Mouse (Mus musculus) kidney, embryonic 14.5 days (tissue): ENCODE results near the gene Lhb. TPM values are rescaled to one million over a fixed set of nuclear protein-coding genes. Genes with fewer than 3 reads are reported as not detected.
"Not testable (repeated sequence)": the region's sequence is repeated elsewhere in the genome, so short reads cannot be mapped to it uniquely, and the experiment has no call there.

Source experiments
- ATAC-seq: fragments of 200-750 bp; cut with Nextera tagmentation; 2 replicates; pipeline ENCODE4 v1.8.0; 2017; ENCODE audit warnings: moderate number of reproducible peaks, mild to moderate bottlenecking, moderate TSS enrichment, moderate library complexity; ENCODE audit not compliant: low FRiP score, low TSS enrichment
- H3K27ac ChIP-seq: fragments of 300-500 bp; sonication (generic); 2 replicates; pipeline ENCODE4 v1.5.1; 2014; ENCODE audit warnings: low read depth, mild to moderate bottlenecking, low read length, moderate library complexity, mixed read lengths
- H3K27me3 ChIP-seq: fragments of 300-500 bp; sonication (generic); 2 replicates; pipeline ENCODE4 v1.6.1; 2014; ENCODE audit warnings: mild to moderate bottlenecking, low read length; ENCODE audit not compliant: control insufficient read depth, insufficient read depth
- H3K36me3 ChIP-seq: fragments of 300-500 bp; sonication (generic); 2 replicates; pipeline ENCODE4 v1.6.1; 2014; ENCODE audit warnings: low read length, mixed read lengths; ENCODE audit not compliant: control insufficient read depth, insufficient read depth
- H3K4me1 ChIP-seq: fragments of 300-500 bp; sonication (generic); 2 replicates; pipeline ENCODE4 v1.6.1; 2014; ENCODE audit warnings: low read length, mixed read lengths; ENCODE audit not compliant: control insufficient read depth, insufficient read depth
- H3K4me2 ChIP-seq: fragments of 300-500 bp; sonication (generic); replicated peaks from 2 replicates; pipeline ENCODE4 v1.6.1; 2014; ENCODE audit warnings: low read depth, mild to moderate bottlenecking, low read length
- H3K4me3 ChIP-seq: fragments of 300-500 bp; sonication (generic); 2 replicates; pipeline ENCODE4 v1.5.1; 2014; ENCODE audit warnings: mild to moderate bottlenecking, low read length
- H3K9ac ChIP-seq: fragments of 300-500 bp; sonication (generic); 2 replicates; pipeline ENCODE4 v1.6.1; 2014; ENCODE audit warnings: low read depth, mild to moderate bottlenecking, low read length, moderate library complexity
- H3K9me3 ChIP-seq: fragments of 300-500 bp; sonication (generic); 2 replicates; pipeline ENCODE4 v1.6.1; 2016; ENCODE audit warnings: low read length; ENCODE audit not compliant: control insufficient read depth
- WGBS: fragments of 180-500 bp; shearing (Covaris S2); extraction: QIAGEN DNeasy Blood & Tissue Kit; methylation state at CpG from one replicate; pipeline ENCODE4 v1.1.7; 2014; 5-methylcytosine and 5-hydroxymethylcytosine counted together
- polyA plus RNA-seq: library from polyadenylated mRNA; unstranded; fragments of >200 nt; fragmentation: Nextera tagmentation; extraction: Ambion mirVana; gene quantifications from 2 replicates; pipeline ENCODE4 v1.2.1, GENCODE M21; 2014

Gene Lhb
- polyA plus RNA-seq, 1 experiment from 2014 or later: not detected

DNA sequence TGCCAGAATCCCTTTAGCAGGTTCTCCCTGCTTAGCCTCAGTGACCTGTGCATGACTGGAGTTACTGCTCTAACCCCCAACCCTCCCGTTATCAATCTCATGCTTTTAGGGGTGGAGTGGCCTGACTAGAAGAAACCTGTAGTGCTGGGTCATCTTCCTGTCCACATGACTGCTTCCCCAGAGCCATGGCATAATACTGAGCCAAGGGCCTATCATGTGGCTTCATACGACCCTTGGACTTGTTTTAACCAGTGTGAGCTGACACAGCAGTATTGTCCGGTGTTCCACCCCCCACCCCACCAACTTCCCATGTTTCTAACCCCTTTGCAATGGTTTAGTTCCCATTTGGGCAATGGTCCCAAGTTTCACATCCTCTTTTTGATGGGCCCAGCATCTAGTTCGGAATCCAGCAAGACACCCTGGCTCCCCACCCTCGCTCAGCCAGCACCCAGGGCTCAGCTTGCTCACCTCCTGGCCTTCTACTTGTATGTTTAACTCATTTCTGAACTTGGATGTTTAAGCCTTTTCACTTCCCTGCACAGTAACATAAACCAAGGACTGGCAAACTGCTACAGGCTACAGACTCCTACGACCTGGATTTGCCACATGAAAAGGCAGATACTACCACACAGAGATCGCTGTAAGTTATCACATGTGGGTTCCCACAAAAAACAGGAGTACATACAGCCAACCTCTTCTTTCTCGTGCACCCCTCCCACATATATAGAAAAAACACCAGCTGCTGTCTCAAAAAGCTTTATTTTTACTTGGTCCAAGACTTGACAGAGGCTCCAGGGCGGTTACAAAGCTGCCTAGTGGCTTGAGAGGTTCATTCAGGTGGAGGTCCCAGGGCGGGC is 36.8 kb downstream of the Lhb start:
- Histone ChIP-seq H3K4me3 (peak overlapping the region; percentile 76), H3K9me3 (no peaks in the 10 kb centered on the region), H3K27me3 (no peaks in the 10 kb centered on the region), H3K27ac (peak overlapping the region; percentile 6; the same call in 1 of the 2 replicates), H3K4me1 (peaks cover 27% of the 10 kb centered on the region), H3K4me2 (peak overlapping the region; percentile 89), H3K36me3 (peaks cover 46% of the 10 kb centered on the region), H3K9ac (peak overlapping the region; percentile 83; the same call in 1 of the 2 replicates)
- 55% methylated on average over 10 of the region's 10 CpGs for WGBS
- ATAC-seq: no peak

DNA sequence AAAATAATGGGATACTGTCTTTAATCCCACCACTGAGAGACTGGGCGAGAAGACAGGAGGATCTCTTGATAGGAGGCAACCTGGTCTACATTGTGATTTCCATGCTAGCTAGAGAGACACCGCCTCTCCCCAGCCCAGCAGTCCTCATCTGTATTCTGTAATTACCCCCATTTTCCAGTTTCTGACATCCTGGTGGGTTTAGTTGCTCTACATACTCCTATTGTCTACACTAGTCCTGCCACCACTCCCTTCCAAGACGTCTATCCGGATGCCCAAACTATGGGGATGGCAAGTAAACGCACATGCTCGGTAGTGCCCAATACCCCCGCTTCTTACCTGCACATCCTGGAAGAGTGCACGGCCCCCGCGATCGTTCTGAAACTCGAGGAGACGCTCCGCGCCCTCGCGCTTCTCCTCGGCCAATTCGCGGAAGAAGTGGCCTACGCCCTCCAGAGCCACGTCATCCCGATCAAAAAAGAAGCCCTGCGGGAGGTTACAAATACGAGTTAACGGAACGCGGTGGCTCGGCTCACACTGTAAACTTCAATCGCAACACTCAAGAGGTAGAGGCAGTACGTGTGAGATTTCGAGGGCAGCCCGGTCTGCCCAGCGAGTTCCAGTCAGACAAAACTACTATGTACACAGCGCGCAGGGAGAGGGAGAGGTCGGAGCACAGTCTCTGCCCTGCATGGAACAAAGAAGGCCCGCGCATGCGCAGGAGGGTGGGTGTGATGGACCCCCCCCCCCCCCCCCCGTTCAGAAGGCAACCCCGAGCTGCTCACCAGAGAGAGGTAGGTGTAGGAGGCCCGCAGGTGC is 38.3 kb downstream of the Lhb start:
- Histone ChIP-seq H3K36me3 (peaks cover 49% of the 10 kb centered on the region), H3K9ac (peak overlapping the region; percentile 83), H3K27ac (peak overlapping the region; percentile 78), H3K4me3 (peak overlapping the region; percentile 76), H3K27me3 (no peaks in the 10 kb centered on the region), H3K9me3 (no peaks in the 10 kb centered on the region), H3K4me2 (peak overlapping the region; percentile 89), H3K4me1 (peaks cover 27% of the 10 kb centered on the region)
- peak; percentile 58 for ATAC-seq
- WGBS: under 1% methylated on average over 41 of the region's 43 CpGs

DNA sequence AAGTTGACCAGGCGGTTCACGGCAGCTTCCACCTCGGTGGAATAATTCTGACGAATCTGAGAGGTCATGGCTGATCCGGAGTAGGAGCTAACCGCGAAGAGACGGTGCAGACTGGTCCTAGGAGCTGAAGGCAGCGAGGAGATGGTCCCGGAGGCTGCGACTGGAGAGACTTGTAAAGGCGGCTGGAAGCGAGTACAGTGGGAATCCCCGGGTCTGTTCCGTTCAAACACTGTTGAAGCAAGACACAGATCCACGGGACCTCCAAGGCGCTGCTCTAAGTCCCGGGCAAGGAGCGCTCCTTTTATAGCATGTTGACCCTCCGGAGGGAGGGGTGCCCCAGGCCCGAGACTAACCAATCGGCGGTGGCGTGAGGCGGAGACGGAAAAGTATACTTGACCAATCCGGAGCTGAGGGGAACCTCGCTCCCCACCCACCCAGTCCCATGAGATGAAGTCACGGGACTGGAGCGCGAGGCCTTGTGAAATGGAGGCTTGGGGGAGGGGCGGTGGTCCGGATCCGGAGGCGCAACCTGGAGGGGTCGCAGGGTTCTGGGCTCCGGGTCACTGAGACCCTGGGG is 39.0 kb downstream of the Lhb start, which contains the start of gene Ftl1:
Gene Ftl1 (minus strand): TSS at position 321 of the 577 bp plus-strand sequence.
- peak within 1 kb of the TSS; percentile 83 for H3K9ac ChIP-seq
- H3K4me3 ChIP-seq: peak within 1 kb of the TSS; percentile 76
- WGBS: under 1% methylated on average over 27 of the region's 37 CpGs
- H3K27me3 ChIP-seq, H3K9me3 ChIP-seq: not testable (repeated sequence)
- peaks cover 45% of the 10 kb centered on the region for H3K36me3 ChIP-seq
- peaks cover 27% of the 10 kb centered on the region for H3K4me1 ChIP-seq
- H3K27ac ChIP-seq: peak within 1 kb of the TSS; percentile 88
- peak; percentile 97 for ATAC-seq
- H3K4me2 ChIP-seq: peak within 1 kb of the TSS; percentile 89

DNA sequence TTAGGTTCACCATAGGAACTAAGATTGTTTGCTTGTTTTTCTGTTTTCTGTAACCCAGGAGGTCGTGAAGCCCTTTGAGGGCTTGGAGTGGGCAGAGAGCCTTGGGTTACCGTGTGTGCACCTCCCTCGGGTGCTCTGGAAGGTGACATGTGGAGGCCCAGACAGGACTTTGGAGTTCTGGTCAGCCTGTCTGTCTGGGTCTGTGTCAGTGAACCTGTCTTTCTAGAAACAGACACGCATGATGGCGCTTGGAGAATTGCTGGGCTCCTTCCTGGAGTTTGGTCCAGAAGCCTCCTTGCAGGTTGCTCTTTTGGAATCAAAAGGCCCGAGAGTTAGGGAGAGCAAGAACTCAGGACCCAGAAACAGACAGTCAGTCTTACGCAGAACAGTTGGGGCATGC is 39.8 kb downstream of the Lhb start:
- ATAC-seq: peak; percentile 0; the same call in 1 of the 2 replicates
- H3K27ac ChIP-seq: peak overlapping the region; percentile 88

DNA sequence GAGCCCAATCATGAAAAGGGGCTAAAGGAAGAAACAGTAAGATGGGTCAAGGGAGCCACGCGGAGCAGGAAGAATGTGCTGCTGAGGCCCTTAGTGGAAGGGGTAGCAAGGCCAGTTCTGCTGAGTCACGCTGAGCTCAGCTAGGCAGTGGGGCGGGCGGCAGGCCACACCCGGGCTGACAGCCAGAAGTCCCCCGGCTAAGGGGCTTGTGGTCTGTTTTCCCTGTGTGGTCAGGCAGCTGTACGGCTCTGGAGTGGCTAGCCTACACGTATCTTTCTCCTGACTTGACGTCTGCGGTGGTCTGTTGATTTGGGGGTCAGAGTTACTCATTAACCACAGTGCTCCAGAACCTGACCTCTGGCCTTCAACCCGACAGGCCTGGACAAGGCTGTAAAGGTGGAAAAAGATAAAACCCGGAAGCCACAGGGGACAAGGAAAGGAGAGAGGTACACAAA is 40.3 kb downstream of the Lhb start:
- H3K27ac ChIP-seq: peak overlapping the region; percentile 88
- peak overlapping the region; percentile 53; the same call in 1 of the 2 replicates for H3K4me2 ChIP-seq
- 20% methylated on average over 13 of the region's 13 CpGs for WGBS
- no peaks in the 10 kb centered on the region for H3K27me3 ChIP-seq
- no peaks in the 10 kb centered on the region for H3K9me3 ChIP-seq
- peaks cover 45% of the 10 kb centered on the region for H3K36me3 ChIP-seq
- H3K4me1 ChIP-seq: peaks cover 34% of the 10 kb centered on the region
- ATAC-seq: peak; percentile 2; the same call in 1 of the 2 replicates
- H3K4me3 ChIP-seq: peak overlapping the region; percentile 76; the same call in 1 of the 2 replicates
- peak overlapping the region; percentile 83; the same call in 1 of the 2 replicates for H3K9ac ChIP-seq

More for the DNA sequence above, 39.8 kb downstream of the Lhb start:
- Histone ChIP-seq H3K4me3 (peak overlapping the region; percentile 76; the same call in 1 of the 2 replicates), H3K4me2 (peak overlapping the region; percentile 53), H3K36me3 (peaks cover 45% of the 10 kb centered on the region), H3K27me3 (no peaks in the 10 kb centered on the region), H3K9ac (peak overlapping the region; percentile 83; the same call in 1 of the 2 replicates), H3K4me1 (peaks cover 29% of the 10 kb centered on the region), H3K9me3 (no peaks in the 10 kb centered on the region)
- WGBS: 68% methylated on average over 7 of the region's 7 CpGs

DNA sequence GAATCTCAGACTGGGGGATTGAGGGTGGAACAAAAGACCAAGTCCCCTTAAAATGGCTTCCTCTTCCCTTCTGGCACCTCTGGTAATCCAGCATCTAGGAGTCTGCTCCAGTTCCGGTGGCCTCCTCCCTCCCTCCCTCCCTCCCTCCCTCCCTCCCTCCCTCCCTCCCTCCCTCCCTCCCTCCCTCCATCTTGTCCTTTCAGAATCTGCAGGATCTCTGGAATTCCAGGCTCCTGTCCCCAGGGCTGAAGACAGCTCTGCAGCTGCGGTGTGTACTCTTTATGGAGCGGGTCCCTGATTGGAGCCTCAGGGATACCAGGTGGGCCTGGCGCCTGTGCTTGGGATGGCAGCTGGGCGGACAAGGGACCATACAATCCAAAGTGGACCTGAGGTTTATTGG is 40.7 kb downstream of the Lhb start:
- H3K4me2 ChIP-seq: no peak overlapping the region
- H3K4me1 ChIP-seq: peaks cover 36% of the 10 kb centered on the region
- H3K4me3 ChIP-seq: no peak overlapping the region

DNA sequence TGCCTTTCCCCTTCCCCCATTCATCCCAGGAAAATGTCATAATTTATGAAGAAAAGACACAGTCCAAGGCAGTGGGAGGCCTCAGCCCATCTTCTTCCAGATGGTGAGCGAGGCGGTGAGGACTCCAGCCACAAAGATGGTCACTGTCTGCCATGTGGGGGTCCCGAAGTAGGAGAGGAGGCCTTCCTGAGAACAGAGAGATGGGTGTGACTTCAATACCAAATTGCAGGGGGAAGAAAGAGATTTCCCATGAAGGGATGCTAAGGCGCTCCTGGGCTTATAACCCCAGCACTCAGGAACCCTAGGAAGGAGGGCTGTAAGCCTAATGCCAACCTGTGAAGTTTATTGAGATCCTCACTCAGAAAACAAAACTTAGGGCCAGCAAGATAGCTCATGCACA is 41.2 kb downstream of the Lhb start:
- WGBS: 89% methylated on average over 4 of the region's 4 CpGs
- Histone ChIP-seq H3K4me2 (no peak overlapping the region), H3K4me3 (no peak overlapping the region), H3K27me3 (no peaks in the 10 kb centered on the region), H3K9me3 (no peaks in the 10 kb centered on the region), H3K27ac (peak overlapping the region; percentile 65; the same call in 1 of the 2 replicates), H3K36me3 (peaks cover 45% of the 10 kb centered on the region), H3K9ac (no peak overlapping the region), H3K4me1 (peaks cover 36% of the 10 kb centered on the region)
- no peak for ATAC-seq

More for the DNA sequence above, 40.7 kb downstream of the Lhb start:
- WGBS: 65% methylated on average over 5 of the region's 5 CpGs
- Histone ChIP-seq H3K9ac (0 out of 2 replicates have a peak overlapping the region, but pooled peaks have one; percentile 83), H3K36me3 (peaks cover 45% of the 10 kb centered on the region), H3K9me3 (no peaks in the 10 kb centered on the region), H3K27me3 (no peaks in the 10 kb centered on the region), H3K27ac (peak overlapping the region; percentile 88; the same call in 1 of the 2 replicates)
- no peak for ATAC-seq

DNA sequence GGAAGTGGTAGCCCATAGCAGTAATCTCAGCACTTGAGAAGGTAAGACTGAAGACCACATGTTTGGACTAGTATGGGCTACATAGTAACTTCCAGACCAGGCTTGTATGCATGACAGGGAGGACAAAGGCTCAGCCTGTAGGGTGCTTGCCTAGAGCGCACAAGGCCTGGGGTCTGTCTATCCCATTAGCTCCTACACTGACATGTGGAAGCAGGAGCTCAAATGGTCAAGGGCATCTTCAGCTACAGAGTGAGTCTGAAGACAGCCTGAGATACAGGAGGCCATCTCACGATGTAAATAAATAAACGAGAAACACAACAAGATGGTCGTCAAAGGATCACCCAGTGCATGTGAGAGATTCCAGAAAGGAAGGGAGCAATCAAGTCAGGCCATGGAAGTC is 41.7 kb downstream of the Lhb start:
- Histone ChIP-seq H3K9ac (no peak overlapping the region), H3K36me3 (peaks cover 41% of the 10 kb centered on the region), H3K4me1 (peaks cover 33% of the 10 kb centered on the region), H3K4me3 (no peak overlapping the region), H3K27me3 (no peaks in the 10 kb centered on the region), H3K27ac (no peak overlapping the region), H3K4me2 (no peak overlapping the region), H3K9me3 (no peaks in the 10 kb centered on the region)
- no peak for ATAC-seq
- 89% methylated on average over 4 of the region's 4 CpGs for WGBS
